Mouse (Mus musculus) forebrain, embryonic 11.5 days (tissue): ENCODE data around the gene Pard3. TPM values are rescaled to one million over a fixed set of nuclear protein-coding genes. Genes with fewer than 3 reads are reported as not detected.

Source experiments
- ATAC-seq: fragments of 200-750 bp; cut with Nextera tagmentation; replicated peaks from 2 replicates; pipeline ENCODE4 v1.8.0; 2017; ENCODE audit warnings: moderate TSS enrichment; ENCODE audit not compliant: low FRiP score
- DNase-seq: peaks from one replicate; pipeline ENCODE4 v3.0.0-alpha.2; 2017; ENCODE audit warnings: low spot score
- H3K27ac ChIP-seq: fragments of 300-500 bp; sonication (generic); 2 replicates; pipeline ENCODE4 v1.5.1; 2014; ENCODE audit warnings: low read depth, low read length
- H3K27me3 ChIP-seq: fragments of 300-500 bp; sonication (generic); 2 replicates; pipeline ENCODE4 v1.6.1; 2014; ENCODE audit warnings: mild to moderate bottlenecking, low read length, mixed read lengths; ENCODE audit not compliant: control insufficient read depth, insufficient read depth
- H3K36me3 ChIP-seq: fragments of 300-500 bp; sonication (generic); 2 replicates; pipeline ENCODE4 v1.6.1; 2014; ENCODE audit warnings: mild to moderate bottlenecking, low read length, moderate library complexity, mixed read lengths; ENCODE audit not compliant: control insufficient read depth, insufficient read depth
- H3K4me1 ChIP-seq: fragments of 300-500 bp; sonication (generic); replicated peaks from 2 replicates; pipeline ENCODE4 v1.6.1; 2014; ENCODE audit warnings: low read length, mixed read lengths; ENCODE audit not compliant: control insufficient read depth, insufficient read depth
- H3K4me2 ChIP-seq: fragments of 300-500 bp; sonication (generic); 2 replicates; pipeline ENCODE4 v1.6.1; 2014; ENCODE audit warnings: low read depth, mild to moderate bottlenecking, low read length, moderate library complexity, mixed read lengths; ENCODE audit not compliant: severe bottlenecking
- H3K4me3 ChIP-seq: fragments of 300-500 bp; sonication (generic); 2 replicates; pipeline ENCODE4 v1.5.1; 2014; ENCODE audit warnings: low read depth, low read length
- H3K9ac ChIP-seq: fragments of 300-500 bp; sonication (generic); 2 replicates; pipeline ENCODE4 v1.6.1; 2014; ENCODE audit warnings: low read length
- H3K9me3 ChIP-seq: fragments of 300-500 bp; sonication (generic); 2 replicates; pipeline ENCODE4 v1.6.1; 2016; ENCODE audit warnings: low read length, mixed read lengths; ENCODE audit not compliant: control insufficient read depth
- WGBS: fragments of 180-500 bp; shearing (Covaris S2); extraction: QIAGEN DNeasy Blood & Tissue Kit; methylation state at CpG from one replicate; pipeline ENCODE4 v1.1.7; 2014; 5-methylcytosine and 5-hydroxymethylcytosine counted together
- polyA plus RNA-seq: library from polyadenylated mRNA; unstranded; fragments of >200 nt; fragmentation: Nextera tagmentation; extraction: Ambion mirVana; gene quantifications from 2 replicates; pipeline ENCODE4 v1.2.1, GENCODE M21; 2014

Pard3 gene
- polyA plus RNA-seq, 1 experiment from 2014 or later = 39.8 TPM

- ATAC-seq = no peak
- WGBS = 82% methylated on average over 5 of the region's 5 CpGs
- Histone ChIP-seq H3K9me3 (no peaks in the 10 kb centered on the region), H3K4me2 (no peak overlapping the region), H3K36me3 (no peaks in the 10 kb centered on the region), H3K27ac (no peak overlapping the region), H3K9ac (no peak overlapping the region), H3K4me1 (no peaks in the 10 kb centered on the region; the same call in 1 of the 2 replicates), H3K4me3 (no peak overlapping the region), H3K27me3 (no peaks in the 10 kb centered on the region)
- no peak for DNase-seq
These were observed 527.0 kb downstream of the Pard3 start for GRCm38 (mm10) chr8:127590674-127591186.

GRCm38 (mm10) chr8:127592648-127593574 lies 529.2 kb downstream of the Pard3 start:
- 83% methylated on average over 12 of the region's 12 CpGs for WGBS
- Histone ChIP-seq H3K9me3 (no peaks in the 10 kb centered on the region), H3K27me3 (no peaks in the 10 kb centered on the region), H3K4me3 (no peak overlapping the region), H3K4me1 (no peaks in the 10 kb centered on the region; the same call in 1 of the 2 replicates), H3K9ac (no peak overlapping the region), H3K27ac (no peak overlapping the region), H3K4me2 (no peak overlapping the region), H3K36me3 (no peaks in the 10 kb centered on the region)
- ATAC-seq (no peak), DNase-seq (no peak)

DNA sequence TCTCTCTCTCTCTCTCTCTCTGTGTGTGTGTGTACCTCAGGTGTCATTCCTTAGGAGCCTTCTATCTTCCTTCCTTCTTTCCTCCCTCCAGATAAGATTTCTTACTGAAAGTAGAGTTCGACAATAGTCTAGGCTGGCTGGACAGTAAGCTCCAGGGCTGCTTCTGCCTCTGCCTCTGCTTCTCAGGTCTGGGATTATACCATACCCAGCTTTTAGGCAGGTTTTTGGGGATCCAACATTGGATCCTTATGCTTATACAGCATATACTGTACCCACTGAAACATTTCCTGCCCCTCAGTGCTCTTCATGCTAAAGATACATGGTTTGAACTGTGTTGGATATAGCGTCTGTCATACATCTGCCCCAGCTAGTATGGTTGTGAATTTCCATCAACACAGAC lies 536.9 kb downstream of the Pard3 start:
- H3K27ac ChIP-seq = no peak overlapping the region
- H3K27me3 ChIP-seq = no peaks in the 10 kb centered on the region
- no peaks in the 10 kb centered on the region for H3K4me1 ChIP-seq
- no peaks in the 10 kb centered on the region for H3K36me3 ChIP-seq
- H3K4me3 ChIP-seq = no peak overlapping the region
- ATAC-seq (no peak), DNase-seq (no peak)
- no peak overlapping the region for H3K9ac ChIP-seq
- no peaks in the 10 kb centered on the region for H3K9me3 ChIP-seq
- H3K4me2 ChIP-seq = no peak overlapping the region
- WGBS = 95% methylated on average over 2 of the region's 2 CpGs

DNA sequence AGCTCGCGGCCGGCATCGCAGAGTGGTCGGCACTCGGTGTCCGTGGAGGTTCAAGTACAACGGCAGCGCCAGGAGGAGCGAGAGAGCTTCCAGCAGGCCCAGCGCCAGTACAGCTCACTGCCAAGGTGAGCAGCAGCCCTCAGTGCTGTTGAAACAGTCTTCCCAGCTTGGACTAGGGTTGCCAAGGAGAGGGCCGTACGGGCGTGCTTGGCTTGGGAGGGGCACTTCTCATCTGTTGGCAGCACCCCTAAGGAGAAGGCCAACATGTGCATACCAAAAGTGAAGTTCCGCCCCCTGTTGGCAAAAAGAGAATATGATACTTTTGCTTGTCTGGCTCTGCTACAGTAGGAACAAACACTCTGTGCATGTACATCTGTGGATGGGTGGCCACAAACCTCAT lies 539.4 kb downstream of the Pard3 start:
- H3K4me3 ChIP-seq = no peak overlapping the region
- WGBS = 95% methylated on average over 15 of the region's 15 CpGs
- no peaks in the 10 kb centered on the region for H3K27me3 ChIP-seq
- no peak overlapping the region for H3K4me2 ChIP-seq
- no peaks in the 10 kb centered on the region for H3K9me3 ChIP-seq
- no peaks in the 10 kb centered on the region for H3K36me3 ChIP-seq
- no peaks in the 10 kb centered on the region for H3K4me1 ChIP-seq
- DNase-seq = no peak
- no peak overlapping the region for H3K9ac ChIP-seq
- H3K27ac ChIP-seq = no peak overlapping the region
- ATAC-seq = no peak

- ATAC-seq (no peak), DNase-seq (no peak)
- H3K4me3 ChIP-seq = no peak overlapping the region
- no peaks in the 10 kb centered on the region for H3K4me1 ChIP-seq
- no peaks in the 10 kb centered on the region for H3K9me3 ChIP-seq
- 82% methylated on average over 7 of the region's 7 CpGs for WGBS
- H3K4me2 ChIP-seq = no peak overlapping the region
- no peaks in the 10 kb centered on the region for H3K27me3 ChIP-seq
- H3K27ac ChIP-seq = no peak overlapping the region
- H3K36me3 ChIP-seq = no peaks in the 10 kb centered on the region
- no peak overlapping the region for H3K9ac ChIP-seq
These were observed 545.0 kb downstream of the Pard3 start for GRCm38 (mm10) chr8:127608541-127609270.

DNA sequence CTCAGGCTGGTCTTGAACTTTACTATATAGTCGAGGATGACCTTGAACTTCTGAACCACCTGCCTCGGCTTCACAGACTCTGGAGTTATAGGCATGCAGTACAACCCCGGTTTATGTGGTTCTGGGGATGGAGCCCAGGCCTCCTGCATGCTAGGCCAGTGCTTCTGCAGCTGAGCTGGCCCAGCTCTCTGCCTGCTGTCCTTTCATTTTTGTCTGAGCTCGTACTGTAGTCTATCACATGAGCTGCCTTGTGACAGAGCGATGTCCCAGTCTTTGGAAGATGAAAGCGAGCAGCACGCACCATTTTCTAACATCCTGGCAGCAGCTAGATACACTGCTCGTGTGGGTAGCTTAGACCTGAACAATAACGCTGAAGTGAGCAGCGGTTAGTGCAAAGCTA lies 545.6 kb downstream of the Pard3 start:
- H3K36me3 ChIP-seq = no peaks in the 10 kb centered on the region
- H3K4me1 ChIP-seq = no peaks in the 10 kb centered on the region
- H3K9ac ChIP-seq = no peak overlapping the region
- H3K27me3 ChIP-seq = no peaks in the 10 kb centered on the region
- WGBS = 88% methylated on average over 10 of the region's 10 CpGs
- H3K9me3 ChIP-seq = no peaks in the 10 kb centered on the region
- H3K27ac ChIP-seq = no peak overlapping the region
- H3K4me2 ChIP-seq = no peak overlapping the region
- no peak overlapping the region for H3K4me3 ChIP-seq
- no peak for ATAC-seq
- no peak for DNase-seq

GRCm38 (mm10) chr8:127614206-127614605 lies 550.5 kb downstream of the Pard3 start:
- Histone ChIP-seq H3K27ac (no peak overlapping the region), H3K9me3 (no peaks in the 10 kb centered on the region), H3K4me1 (no peaks in the 10 kb centered on the region), H3K9ac (no peak overlapping the region), H3K4me2 (no peak overlapping the region), H3K4me3 (no peak overlapping the region), H3K27me3 (no peaks in the 10 kb centered on the region), H3K36me3 (no peaks in the 10 kb centered on the region)
- WGBS = 80% methylated on average over 4 of the region's 4 CpGs
- DNase-seq (no peak), ATAC-seq (no peak)

GRCm38 (mm10) chr8:127616681-127617080 lies 553.0 kb downstream of the Pard3 start:
- Histone ChIP-seq H3K4me1 (no peaks in the 10 kb centered on the region), H3K4me2 (no peak overlapping the region), H3K27me3 (no peaks in the 10 kb centered on the region), H3K9ac (no peak overlapping the region), H3K4me3 (no peak overlapping the region), H3K27ac (no peak overlapping the region), H3K36me3 (no peaks in the 10 kb centered on the region), H3K9me3 (no peaks in the 10 kb centered on the region)
- ATAC-seq = no peak
- no peak for DNase-seq
- WGBS = 92% methylated on average over 2 of the region's 2 CpGs
